Mouse (Mus musculus) erythroblast, embryonic 14.5 days (primary cell): ENCODE measurements around the gene Krt36.

ENCODE experiments used
- GATA1 ChIP-seq: IDR thresholded peaks from 2 replicates; pipeline ENCODE4 v1.6.1; 2012; ENCODE audit warnings: low read length, inconsistent platforms, mixed read lengths
- TAL1 ChIP-seq: IDR thresholded peaks from 3 replicates; pipeline ENCODE4 v1.6.1; 2012; ENCODE audit warnings: low read length, inconsistent platforms, mixed read lengths

DNA sequence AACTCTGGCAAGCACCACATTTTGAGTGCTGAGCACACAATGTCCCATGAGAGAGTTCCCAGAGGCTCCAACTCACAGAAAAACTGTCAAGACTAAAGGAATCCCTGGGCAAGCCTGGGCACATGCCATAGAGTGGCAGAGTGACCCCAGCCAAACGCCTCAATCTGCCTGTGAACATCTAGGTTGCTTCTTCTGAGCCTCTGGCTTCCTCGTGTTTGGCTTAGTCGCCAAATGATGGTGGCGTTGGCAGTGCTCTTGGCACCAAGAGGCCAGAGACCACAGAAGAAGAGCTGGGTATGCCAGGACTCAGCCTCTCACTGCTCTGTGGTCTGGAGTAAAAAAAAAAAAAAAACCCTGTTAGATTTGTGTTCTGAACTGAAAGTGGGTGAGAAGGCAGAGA lies 5.0 kb downstream of the Krt36 start:
- TF ChIP-seq TAL1 (no peak), GATA1 (no peak)
